Mouse (Mus musculus): ENCODE measurements around the gene Ddx5. TPM values are rescaled to one million over a fixed set of nuclear protein-coding genes. Genes with fewer than 3 reads are reported as not detected.
"Not testable (repeated sequence)": the region's sequence is repeated elsewhere in the genome, so short reads cannot be mapped to it uniquely, and the experiment has no call there.

Ddx5 gene
- polyA plus RNA-seq, 1 experiment from 2014 or later, result 340 TPM

DNA sequence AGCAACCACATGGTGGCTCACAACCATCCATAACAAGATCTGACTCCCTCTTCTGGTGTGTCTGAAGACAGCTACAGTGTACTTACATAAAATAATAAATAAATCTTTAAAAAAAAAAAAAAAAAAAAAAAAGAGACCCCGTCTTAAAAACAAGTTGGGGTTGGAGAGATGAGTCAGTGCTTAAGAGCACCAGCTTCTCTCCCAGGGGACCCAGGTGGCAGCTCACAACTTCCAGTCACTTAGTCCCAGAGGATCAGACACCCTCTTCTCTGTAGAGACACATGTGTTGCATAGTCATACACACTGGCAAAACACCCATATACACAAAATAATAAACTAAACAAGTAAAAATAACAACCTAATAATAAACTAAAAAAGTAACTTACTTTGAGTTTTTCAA, 18.5 kb upstream of the Ddx5 start:
- not testable (repeated sequence) for H3K4me1 ChIP-seq (replicated peaks; ENCODE audit: control insufficient read depth, insufficient read depth, low read length); H3K4me2 ChIP-seq (ENCODE audit: low read length); H3K4me3 ChIP-seq (ENCODE audit: low read depth, low read length); H3K9ac ChIP-seq (ENCODE audit: low read length); ATAC-seq (replicated peaks; ENCODE audit: low FRiP score, low TSS enrichment, low read depth); H3K27me3 ChIP-seq (replicated peaks; ENCODE audit: control insufficient read depth, insufficient read depth, low read length); DNase-seq (ENCODE audit: low spot score); H3K9me3 ChIP-seq (ENCODE audit: control insufficient read depth, low read length); H3K27ac ChIP-seq (ENCODE audit: low read depth)
- H3K36me3 ChIP-seq (ENCODE audit: control insufficient read depth, insufficient read depth, low read length), result peaks cover 73% of the 10 kb centered on the region
- WGBS, result 75% methylated on average over 1 of the region's 1 CpGs

DNA sequence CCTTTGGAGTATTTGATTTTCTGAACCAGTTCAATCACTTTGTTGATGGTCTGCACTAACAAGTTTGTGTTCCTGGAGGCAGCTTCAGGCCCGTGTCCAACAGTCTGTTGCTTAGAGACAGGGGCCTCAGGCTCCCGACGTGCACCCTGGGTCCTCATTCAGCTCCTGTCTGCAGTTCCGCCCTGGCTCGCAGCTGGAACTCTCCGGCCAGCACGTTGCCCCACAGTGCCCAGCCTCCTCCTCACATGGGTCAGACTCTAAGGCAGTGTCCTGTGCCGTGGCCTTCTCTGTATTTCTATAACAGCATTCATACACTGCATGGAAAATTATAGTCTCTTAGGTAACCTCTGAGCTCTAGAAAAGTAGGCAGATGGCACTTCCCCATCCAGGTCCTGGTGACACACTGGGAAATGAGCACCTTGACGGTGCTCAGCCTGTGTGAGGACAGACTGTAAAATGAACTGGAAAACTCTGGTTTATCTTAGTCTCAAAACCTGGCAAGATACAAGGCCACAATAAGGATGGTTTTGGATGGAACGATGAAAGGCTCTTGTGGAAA, 13.2 kb upstream of the Ddx5 start:
- Histone ChIP-seq H3K27me3 (replicated peaks; ENCODE audit: control insufficient read depth, insufficient read depth, low read length) (no peaks in the 10 kb centered on the region), H3K4me1 (replicated peaks; ENCODE audit: control insufficient read depth, insufficient read depth, low read length) (no peaks in the 10 kb centered on the region), H3K9me3 (ENCODE audit: control insufficient read depth, low read length) (peaks cover 6% of the 10 kb centered on the region; the same call in 1 of the 2 replicates), H3K9ac (ENCODE audit: low read length) (no peak overlapping the region), H3K4me2 (ENCODE audit: low read length) (no peak overlapping the region), H3K36me3 (ENCODE audit: control insufficient read depth, insufficient read depth, low read length) (peaks cover 83% of the 10 kb centered on the region), H3K27ac (ENCODE audit: low read depth) (no peak overlapping the region), H3K4me3 (ENCODE audit: low read depth, low read length) (no peak overlapping the region)
- DNase-seq (ENCODE audit: low spot score) (no peak), ATAC-seq (replicated peaks; ENCODE audit: low FRiP score, low TSS enrichment, low read depth) (no peak)
- WGBS, result 89% methylated on average over 10 of the region's 10 CpGs

DNA sequence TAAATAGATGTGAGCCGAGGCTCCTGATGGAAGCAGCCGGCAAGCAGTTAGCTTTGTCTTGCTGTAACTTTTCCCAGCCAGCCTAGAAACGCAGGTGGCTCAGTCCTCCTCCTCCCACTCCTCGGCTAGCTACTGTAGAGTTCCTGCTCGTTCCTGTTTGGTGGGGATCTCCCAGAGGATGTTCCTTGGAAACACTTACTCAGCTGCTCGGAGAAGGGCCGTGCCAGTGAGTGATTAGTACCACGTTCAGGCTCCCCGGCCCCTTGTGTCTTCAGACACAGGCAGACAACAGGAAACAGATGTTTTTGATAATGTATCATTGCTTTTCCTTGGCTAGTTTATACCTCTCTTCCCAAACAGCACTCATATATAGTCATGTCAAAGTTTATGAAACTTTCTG, 6.7 kb upstream of the Ddx5 start:
- no peak overlapping the region for H3K4me2 ChIP-seq (ENCODE audit: low read length)
- ATAC-seq (replicated peaks; ENCODE audit: low FRiP score, low TSS enrichment, low read depth), result no peak
- peaks cover 80% of the 10 kb centered on the region for H3K36me3 ChIP-seq (ENCODE audit: control insufficient read depth, insufficient read depth, low read length)
- no peaks in the 10 kb centered on the region for H3K27me3 ChIP-seq (replicated peaks; ENCODE audit: control insufficient read depth, insufficient read depth, low read length)
- H3K27ac ChIP-seq (ENCODE audit: low read depth), result no peak overlapping the region
- H3K4me3 ChIP-seq (ENCODE audit: low read depth, low read length), result no peak overlapping the region
- no peaks in the 10 kb centered on the region; the same call in 1 of the 2 replicates for H3K4me1 ChIP-seq (replicated peaks; ENCODE audit: control insufficient read depth, insufficient read depth, low read length)
- 57% methylated on average over 9 of the region's 9 CpGs for WGBS
- peaks cover 6% of the 10 kb centered on the region; the same call in 1 of the 2 replicates for H3K9me3 ChIP-seq (ENCODE audit: control insufficient read depth, low read length)
- no peak for DNase-seq (ENCODE audit: low spot score)
- no peak overlapping the region for H3K9ac ChIP-seq (ENCODE audit: low read length)

DNA sequence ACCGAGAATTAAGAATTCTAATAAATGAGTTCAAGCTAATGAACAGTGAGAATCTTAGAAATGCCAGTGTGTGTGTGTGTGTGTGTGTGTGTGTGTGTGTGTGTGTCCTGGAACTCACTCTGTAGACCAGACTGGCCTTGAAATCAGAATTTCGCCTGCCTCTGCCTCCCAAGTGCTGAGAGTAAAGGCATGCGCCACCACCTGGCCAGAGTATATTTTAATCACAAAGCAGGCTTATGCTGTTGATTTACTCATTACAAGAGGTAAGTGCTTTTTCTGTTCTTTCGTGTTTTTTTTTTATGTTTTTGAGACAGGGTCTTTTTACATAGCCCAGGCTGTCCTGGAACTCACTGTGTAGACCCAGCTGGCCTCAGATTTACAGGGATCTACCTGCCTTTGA, 4.9 kb upstream of the Ddx5 start:
- peaks cover 63% of the 10 kb centered on the region for H3K36me3 ChIP-seq (ENCODE audit: control insufficient read depth, insufficient read depth, low read length)
- DNase-seq (ENCODE audit: low spot score), result no peak
- H3K9me3 ChIP-seq (ENCODE audit: control insufficient read depth, low read length), result peaks cover 6% of the 10 kb centered on the region; the same call in 1 of the 2 replicates
- ATAC-seq (replicated peaks; ENCODE audit: low FRiP score, low TSS enrichment, low read depth), result no peak
- no peak overlapping the region for H3K9ac ChIP-seq (ENCODE audit: low read length)
- H3K27ac ChIP-seq (ENCODE audit: low read depth), result no peak overlapping the region
- WGBS, result 77% methylated on average over 4 of the region's 4 CpGs
- H3K4me1 ChIP-seq (replicated peaks; ENCODE audit: control insufficient read depth, insufficient read depth, low read length), result peaks cover 9% of the 10 kb centered on the region
- H3K4me2 ChIP-seq (ENCODE audit: low read length), result no peak overlapping the region
- no peaks in the 10 kb centered on the region for H3K27me3 ChIP-seq (replicated peaks; ENCODE audit: control insufficient read depth, insufficient read depth, low read length)
- no peak overlapping the region for H3K4me3 ChIP-seq (ENCODE audit: low read depth, low read length)

DNA sequence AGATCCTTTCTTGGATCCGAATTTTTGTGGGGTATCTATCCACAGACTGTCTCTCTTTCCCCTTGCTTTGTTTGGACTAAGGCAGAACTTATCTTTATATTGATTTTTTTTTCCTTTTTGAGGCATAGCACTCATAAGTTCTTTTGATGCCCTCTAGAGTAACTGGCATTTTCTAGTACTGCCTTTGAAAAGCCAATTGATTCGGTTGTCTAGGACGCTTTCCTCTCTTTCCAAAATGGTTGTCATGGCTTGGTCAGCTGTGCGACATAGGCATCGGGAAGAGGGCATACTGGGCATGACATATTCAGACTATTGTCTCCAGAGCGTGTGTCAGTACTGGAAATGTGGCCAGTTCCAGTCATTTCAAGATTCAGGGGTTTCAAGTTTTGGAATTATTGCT, 664 bp upstream of the Ddx5 start:
- Histone ChIP-seq H3K4me3 (ENCODE audit: low read depth, low read length) (peak overlapping the region; percentile 100), H3K9ac (ENCODE audit: low read length) (peak overlapping the region; percentile 100), H3K9me3 (ENCODE audit: control insufficient read depth, low read length) (no peaks in the 10 kb centered on the region), H3K27me3 (replicated peaks; ENCODE audit: control insufficient read depth, insufficient read depth, low read length) (no peaks in the 10 kb centered on the region), H3K36me3 (ENCODE audit: control insufficient read depth, insufficient read depth, low read length) (peaks cover 48% of the 10 kb centered on the region), H3K27ac (ENCODE audit: low read depth) (peak overlapping the region; percentile 97), H3K4me2 (ENCODE audit: low read length) (peak overlapping the region; percentile 61), H3K4me1 (replicated peaks; ENCODE audit: control insufficient read depth, insufficient read depth, low read length) (peaks cover 23% of the 10 kb centered on the region)
- DNase-seq (ENCODE audit: low spot score), result no peak
- no peak for ATAC-seq (replicated peaks; ENCODE audit: low FRiP score, low TSS enrichment, low read depth)
- under 1% methylated on average over 6 of the region's 6 CpGs for WGBS

DNA sequence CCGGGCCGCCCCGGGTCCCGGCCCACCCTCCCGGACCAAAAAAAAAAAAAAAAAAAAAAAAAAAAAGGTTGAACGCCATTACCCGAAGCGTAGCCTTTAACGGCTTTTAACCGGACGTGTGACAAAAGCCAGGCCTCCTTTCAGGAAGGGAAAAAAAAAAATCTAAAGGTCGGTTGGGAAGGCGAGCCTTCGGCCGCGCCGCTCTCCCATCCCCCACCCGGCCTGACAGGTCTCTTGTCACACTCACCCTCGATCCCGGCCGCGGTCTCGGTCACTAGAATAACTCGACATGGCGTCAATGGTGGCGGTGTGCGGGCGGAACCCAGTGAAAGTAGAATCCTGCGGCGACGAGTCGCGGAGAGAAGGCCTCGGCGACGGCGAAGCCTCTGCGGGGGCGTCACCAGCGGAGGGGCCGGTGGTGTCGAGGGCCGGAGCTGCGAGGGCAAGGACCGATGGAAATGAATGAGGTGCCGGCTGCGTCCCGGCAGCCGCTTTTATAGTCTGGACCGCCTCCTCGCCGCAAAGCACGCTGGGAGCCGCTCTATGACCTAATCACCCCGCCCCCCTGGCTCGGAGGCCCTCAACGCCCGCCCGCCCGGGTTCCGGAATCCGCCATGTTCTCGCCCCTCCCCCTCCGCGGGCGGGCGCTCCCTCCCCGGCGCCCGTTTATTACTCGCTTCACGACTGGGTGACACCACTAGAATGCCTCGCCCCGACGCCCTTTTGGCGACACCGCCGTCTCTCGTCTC, 785 bp downstream of the Ddx5 start:
- Histone ChIP-seq H3K9me3 (ENCODE audit: control insufficient read depth, low read length) (no peaks in the 10 kb centered on the region), H3K9ac (ENCODE audit: low read length) (peak overlapping the region; percentile 100), H3K27ac (ENCODE audit: low read depth) (peak overlapping the region; percentile 97), H3K36me3 (ENCODE audit: control insufficient read depth, insufficient read depth, low read length) (peaks cover 48% of the 10 kb centered on the region), H3K27me3 (replicated peaks; ENCODE audit: control insufficient read depth, insufficient read depth, low read length) (no peaks in the 10 kb centered on the region), H3K4me3 (ENCODE audit: low read depth, low read length) (peak overlapping the region; percentile 100), H3K4me1 (replicated peaks; ENCODE audit: control insufficient read depth, insufficient read depth, low read length) (peaks cover 23% of the 10 kb centered on the region), H3K4me2 (ENCODE audit: low read length) (peak overlapping the region; percentile 28)
- DNase-seq (ENCODE audit: low spot score) (no peak), ATAC-seq (replicated peaks; ENCODE audit: low FRiP score, low TSS enrichment, low read depth) (peak; percentile 79)
- WGBS, result 1% methylated on average over 74 of the region's 79 CpGs

DNA sequence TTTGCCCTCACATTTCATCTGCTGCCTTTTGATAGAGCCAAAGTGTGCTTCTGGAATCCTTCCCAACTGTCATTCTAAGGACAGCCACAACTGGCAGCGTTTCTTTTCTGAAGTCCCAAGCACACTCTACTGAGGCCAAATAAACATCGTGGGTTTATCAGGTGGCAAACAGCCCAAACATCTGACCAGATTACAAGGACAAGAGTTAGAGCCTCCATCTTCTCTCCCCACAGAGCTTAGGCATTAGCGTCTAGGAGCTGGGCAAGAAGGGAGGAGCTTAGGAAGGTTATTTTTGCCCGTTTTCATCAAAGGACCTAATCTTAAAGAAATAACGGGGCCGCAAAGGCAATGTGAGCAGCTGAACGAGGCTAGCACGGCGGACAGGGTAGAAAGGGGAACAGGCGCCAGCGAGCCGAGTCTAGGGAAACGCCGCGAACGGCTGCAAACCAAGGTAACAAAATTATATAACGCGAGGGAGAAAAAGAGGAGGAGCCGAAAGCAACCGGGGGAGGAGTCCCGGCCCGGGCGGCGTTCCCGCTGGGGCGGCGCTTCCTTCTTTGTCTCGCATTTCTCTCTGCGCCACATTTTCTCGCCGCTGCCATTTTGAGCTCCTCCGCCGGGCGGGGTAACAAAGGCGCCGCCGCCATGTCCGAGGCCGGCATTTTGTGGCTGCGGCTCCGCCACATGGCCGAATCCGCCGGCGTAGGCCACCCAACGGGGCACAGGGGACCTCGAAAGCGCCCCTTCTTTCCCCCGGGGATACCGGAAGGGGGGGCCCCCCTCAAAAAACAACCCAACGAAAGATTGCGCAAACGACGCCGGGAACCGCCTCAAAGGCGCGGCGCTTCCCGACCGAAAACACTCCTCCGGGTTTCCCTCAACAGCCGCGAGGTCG, 1.6 kb downstream of the Ddx5 start:
- peaks cover 50% of the 10 kb centered on the region for H3K36me3 ChIP-seq (ENCODE audit: control insufficient read depth, insufficient read depth, low read length)
- H3K4me2 ChIP-seq (ENCODE audit: low read length), result peak overlapping the region; percentile 79
- peaks cover 23% of the 10 kb centered on the region for H3K4me1 ChIP-seq (replicated peaks; ENCODE audit: control insufficient read depth, insufficient read depth, low read length)
- WGBS, result under 1% methylated on average over 63 of the region's 65 CpGs
- H3K27ac ChIP-seq (ENCODE audit: low read depth), result peak overlapping the region; percentile 97
- DNase-seq (ENCODE audit: low spot score), result peak; percentile 93
- ATAC-seq (replicated peaks; ENCODE audit: low FRiP score, low TSS enrichment, low read depth), result peak; percentile 20; the same call in 1 of the 2 replicates
- H3K9ac ChIP-seq (ENCODE audit: low read length), result peak overlapping the region; percentile 100
- H3K4me3 ChIP-seq (ENCODE audit: low read depth, low read length), result peak overlapping the region; percentile 100
- no peaks in the 10 kb centered on the region for H3K27me3 ChIP-seq (replicated peaks; ENCODE audit: control insufficient read depth, insufficient read depth, low read length)
- H3K9me3 ChIP-seq (ENCODE audit: control insufficient read depth, low read length), result no peaks in the 10 kb centered on the region

DNA sequence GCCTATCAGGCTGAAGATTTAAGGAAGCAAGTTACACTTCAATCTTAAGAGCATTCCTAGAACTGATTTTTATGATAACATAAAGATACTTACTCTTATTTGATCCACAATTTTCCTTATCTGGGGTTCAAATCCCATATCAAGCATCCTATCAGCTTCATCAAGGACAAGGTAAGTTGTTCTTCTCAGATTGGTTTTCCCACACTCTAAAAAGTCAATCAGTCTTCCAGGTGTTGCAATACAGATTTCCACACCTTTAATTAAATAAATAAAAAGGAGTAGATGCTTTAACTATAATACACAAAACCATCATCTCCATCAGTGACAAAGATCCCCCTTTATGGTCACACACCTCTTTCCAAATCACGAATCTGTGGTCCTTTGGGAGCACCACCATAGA, 3.9 kb downstream of the Ddx5 start:
- peaks cover 17% of the 10 kb centered on the region for H3K4me1 ChIP-seq (replicated peaks; ENCODE audit: control insufficient read depth, insufficient read depth, low read length)
- H3K9me3 ChIP-seq (ENCODE audit: control insufficient read depth, low read length), result no peaks in the 10 kb centered on the region
- no peak overlapping the region; the same call in 1 of the 2 replicates for H3K4me3 ChIP-seq (ENCODE audit: low read depth, low read length)
- H3K9ac ChIP-seq (ENCODE audit: low read length), result no peak overlapping the region
- no peak for DNase-seq (ENCODE audit: low spot score)
- H3K27me3 ChIP-seq (replicated peaks; ENCODE audit: control insufficient read depth, insufficient read depth, low read length), result no peaks in the 10 kb centered on the region
- WGBS, result 75% methylated on average over 1 of the region's 1 CpGs
- no peak overlapping the region for H3K4me2 ChIP-seq (ENCODE audit: low read length)
- H3K36me3 ChIP-seq (ENCODE audit: control insufficient read depth, insufficient read depth, low read length), result peaks cover 72% of the 10 kb centered on the region
- H3K27ac ChIP-seq (ENCODE audit: low read depth), result no peak overlapping the region
- no peak for ATAC-seq (replicated peaks; ENCODE audit: low FRiP score, low TSS enrichment, low read depth)

Data from intestine, embryonic 14.5 days (tissue).